Mouse (Mus musculus) thymus, adult 2 months (tissue): Measurements from ENCODE around the gene Nme4.

Source experiments
- CTCF ChIP-seq: fragments of 200-500 bp; IDR thresholded peaks from 2 replicates; pipeline ENCODE4 v1.5.1; 2012; ENCODE audit warnings: mild to moderate bottlenecking, control low read depth, low read length, moderate library complexity, borderline replicate concordance; ENCODE audit not compliant: control insufficient read depth, poor library complexity, insufficient read depth; ENCODE audit errors: extremely low read depth
- POLR2A ChIP-seq: fragments of 200-500 bp; IDR thresholded peaks from 2 replicates; pipeline ENCODE4 v1.6.1; 2012; ENCODE audit warnings: mild to moderate bottlenecking, low read length, control low read depth, moderate library complexity; ENCODE audit not compliant: control insufficient read depth, poor library complexity, insufficient read depth; ENCODE audit errors: extremely low read depth

GRCm38 (mm10) chr17:26100166-26100565 is 4.8 kb upstream of the Nme4 start:
- TF ChIP-seq POLR2A (no peak), CTCF (no peak)
